Comparison of ENCODE assay signal across 9 mouse cellular contexts in the genomic region with DNA sequence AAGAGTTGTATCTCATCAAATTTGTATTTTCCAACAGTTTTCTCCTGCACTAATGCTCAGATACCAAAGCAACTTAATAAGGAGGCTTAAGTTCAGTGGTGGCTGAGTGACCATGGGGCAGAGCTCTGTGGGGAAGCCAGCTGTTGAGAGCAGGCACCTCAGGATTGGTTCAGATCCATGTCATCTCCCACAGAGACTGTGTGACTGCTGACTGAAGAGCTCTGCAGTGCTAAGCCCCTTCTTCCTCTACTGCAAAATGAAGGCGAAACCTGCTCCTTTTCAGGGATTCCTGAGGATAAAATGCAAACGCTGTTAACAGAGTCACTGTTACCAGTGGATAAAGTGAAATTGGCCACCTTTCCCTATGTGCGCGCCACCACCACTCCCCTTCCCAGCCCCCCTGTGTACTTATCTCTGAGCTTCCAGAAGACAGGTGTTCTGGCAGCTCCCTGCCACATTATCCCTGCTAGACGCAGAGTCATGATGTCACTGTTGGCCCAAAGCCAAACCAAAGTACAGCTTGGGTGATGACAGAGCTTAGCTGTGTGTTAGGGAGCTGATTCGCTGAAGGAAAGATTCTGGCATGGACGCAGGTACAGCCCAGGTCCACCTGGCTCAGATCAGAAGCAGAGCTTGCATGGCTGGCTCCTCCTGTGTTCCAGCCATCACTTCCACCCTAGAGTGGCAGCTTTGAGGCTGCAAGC.
DNase-seq lines count a peak whose midpoint lies in the region; ATAC-seq and TF ChIP-seq lines count a peak whose summit lies in the region.
"Had no signal": no experiment of that assay in that cellular context is flagged by ENCODE, and none has a peak within 500 bp of the region (broad histone marks: within the 10 kb centered on the region; RNA-seq: fewer than 3 reads in every experiment).

No protein-coding gene starts in this region.

- peak; percentile 25 for DNase-seq in gastrocnemius, postnatal 10 days
- DNase-seq in gastrocnemius, adult 18-20 months (ENCODE audit: low spot score), result no peak
- peak; percentile 83 to 89 for DNase-seq in cerebellum, postnatal 14 days
- peak; percentile 10 to 39 for DNase-seq in left cerebral cortex, adult 8-10 months (ENCODE audit: low spot score in 2 of 2)
- DNase-seq in right cerebral cortex, postnatal 10 days (ENCODE audit: low spot score in 2 of 2), result peak; percentile 69 to 76
- no peak for DNase-seq in ovary, adult 18-20 months (ENCODE audit: low spot score)

- 19% methylated on average over 7 of the region's 7 CpGs for WGBS in heart, embryonic 15.5 days

- TF ChIP-seq CTCF in C2C12 (IDR thresholded peaks at IDR 0.05; ENCODE audit: control insufficient read depth, insufficient read depth, insufficient read length), result no peak

- H3K4me3 ChIP-seq in C2C12 (ENCODE audit: insufficient read depth, poor library complexity, severe bottlenecking), result no peak overlapping the region
- H3K4me3 ChIP-seq in heart, embryonic 15.5 days, result 0 out of 2 replicates have a peak overlapping the region, but pooled peaks have one; percentile 1
- H3K4me3 ChIP-seq: erythroblast, embryonic 14.5 days had no signal

- peaks cover 9% of the 10 kb centered on the region for H3K27me3 ChIP-seq in C2C12 (ENCODE audit: control insufficient read depth, insufficient read depth, insufficient read length)
- H3K27me3 ChIP-seq in heart, embryonic 15.5 days, result peaks cover 6% of the 10 kb centered on the region; the same call in 1 of the 2 replicates

- H3K4me2 ChIP-seq in heart, embryonic 15.5 days, result peak overlapping the region; percentile 41

- H3K27ac ChIP-seq in heart, embryonic 15.5 days, result no peak overlapping the region

- no peak overlapping the region for H3K9ac ChIP-seq in heart, embryonic 15.5 days

- H3K79me2 ChIP-seq in C2C12 (ENCODE audit: control insufficient read depth, insufficient read depth), result no peaks in the 10 kb centered on the region

- no peak overlapping the region for H3ac ChIP-seq in C2C12 (ENCODE audit: control insufficient read depth, insufficient read length, low read depth)

- no peaks in the 10 kb centered on the region for H3K36me3 ChIP-seq in C2C12 (ENCODE audit: control insufficient read depth, insufficient read depth)
- no peaks in the 10 kb centered on the region for H3K36me3 ChIP-seq in heart, embryonic 15.5 days

- no peaks in the 10 kb centered on the region for H3K9me3 ChIP-seq in heart, embryonic 15.5 days (replicated peaks)

- H3K4me1 ChIP-seq in heart, embryonic 15.5 days (replicated peaks), result peaks cover 19% of the 10 kb centered on the region

- H3K79me3 ChIP-seq in C2C12 (ENCODE audit: low read depth), result no peaks in the 10 kb centered on the region

- ATAC-seq in heart, embryonic 15.5 days (replicated peaks; ENCODE audit: insufficient number of reproducible peaks, insufficient read depth, low FRiP score, low read depth), result peak; percentile 23; the same call in 1 of the 2 replicates

TF ChIP-seq in C2C12, 6 proteins besides CTCF, POLR2A, EP300 and RAD21:
- TF ChIP-seq MYOD1 (IDR thresholded peaks at IDR 0.05; ENCODE audit: control insufficient read depth, insufficient read length, low read depth) (peak; percentile 60), FOSL1 (IDR thresholded peaks at IDR 0.05; ENCODE audit: insufficient read depth, low read length, poor library complexity, severe bottlenecking) (no peak)

Comparison
In these comparisons a context has a peak if more than half of its experiments do, and no peak if none do; other contexts are left out.
1. DNase-seq: peak in gastrocnemius, postnatal 10 days (single experiment), cerebellum, postnatal 14 days (2 of 2), left cerebral cortex, adult 8-10 months (2 of 2) and right cerebral cortex, postnatal 10 days (2 of 2); none in gastrocnemius, adult 18-20 months (single experiment) and ovary, adult 18-20 months (single experiment).